Mouse (Mus musculus) heart, embryonic 16.5 days (tissue): Measurements from ENCODE around the gene Sh3d21. TPM values are rescaled to one million over a fixed set of nuclear protein-coding genes. Genes with fewer than 3 reads are reported as not detected.

Source experiments
- ATAC-seq: fragments of 200-750 bp; cut with Nextera tagmentation; replicated peaks from 2 replicates; pipeline ENCODE4 v1.8.0; 2017; ENCODE audit warnings: moderate number of reproducible peaks; ENCODE audit not compliant: insufficient read depth, low FRiP score; ENCODE audit errors: extremely low read depth
- H3K27ac ChIP-seq: fragments of 300-500 bp; sonication (generic); 2 replicates; pipeline ENCODE4 v1.5.1; 2014; ENCODE audit warnings: mild to moderate bottlenecking, low read length, control low read depth, moderate library complexity
- H3K27me3 ChIP-seq: fragments of 300-500 bp; sonication (generic); 2 replicates; pipeline ENCODE4 v1.6.1; 2014; ENCODE audit warnings: low read length, mixed read lengths; ENCODE audit not compliant: control insufficient read depth, insufficient read depth
- H3K36me3 ChIP-seq: fragments of 300-500 bp; sonication (generic); 2 replicates; pipeline ENCODE4 v1.6.1; 2014; ENCODE audit not compliant: control insufficient read depth, insufficient read depth
- H3K4me1 ChIP-seq: fragments of 300-500 bp; sonication (generic); 2 replicates; pipeline ENCODE4 v1.6.1; 2014; ENCODE audit warnings: low read length, mixed read lengths; ENCODE audit not compliant: control insufficient read depth, insufficient read depth
- H3K4me2 ChIP-seq: fragments of 300-500 bp; sonication (generic); 2 replicates; pipeline ENCODE4 v1.6.1; 2014; ENCODE audit warnings: low read depth, mild to moderate bottlenecking, control low read depth, low read length
- H3K4me3 ChIP-seq: fragments of 300-500 bp; sonication (generic); 2 replicates; pipeline ENCODE4 v1.5.1; 2014; ENCODE audit warnings: mild to moderate bottlenecking, control low read depth, low read length
- H3K9ac ChIP-seq: fragments of 300-500 bp; sonication (generic); 2 replicates; pipeline ENCODE4 v1.6.1; 2014; ENCODE audit warnings: low read length, control low read depth
- H3K9me3 ChIP-seq: fragments of 300-500 bp; sonication (generic); replicated peaks from 2 replicates; pipeline ENCODE4 v1.6.1; 2016; ENCODE audit warnings: low read length; ENCODE audit not compliant: control insufficient read depth
- WGBS: fragments of 180-500 bp; shearing (Covaris S2); extraction: QIAGEN DNeasy Blood & Tissue Kit; methylation state at CpG from one replicate; pipeline ENCODE4 v1.1.7; 2014; 5-methylcytosine and 5-hydroxymethylcytosine counted together
- polyA plus RNA-seq: library from polyadenylated mRNA; unstranded; fragments of >200 nt; fragmentation: Nextera tagmentation; extraction: Ambion mirVana; gene quantifications from 2 replicates; pipeline ENCODE4 v1.2.1, GENCODE M21; 2015

Sh3d21 gene
- polyA plus RNA-seq, 1 experiment from 2014 or later, result 2.7 TPM

DNA sequence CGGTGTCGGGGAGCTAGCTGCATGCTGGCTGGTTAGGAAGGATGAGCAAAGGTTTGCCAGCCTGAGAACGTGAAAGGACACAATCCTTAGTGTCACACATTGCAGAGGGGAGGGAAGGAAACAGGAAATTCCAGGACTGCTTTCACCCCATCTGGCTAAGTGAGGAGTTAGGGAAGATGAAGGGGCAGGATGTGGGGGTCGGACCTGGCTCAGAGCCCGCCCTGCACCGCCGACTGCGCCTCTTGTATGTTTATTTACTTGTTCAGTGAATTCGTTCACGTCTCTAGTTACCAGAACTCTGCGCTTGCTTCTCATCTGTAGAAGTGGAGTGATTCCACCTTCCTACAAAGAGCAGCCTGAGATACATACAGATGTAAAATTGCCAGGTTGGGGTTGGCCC, 32.8 kb downstream of the Sh3d21 start:
- peaks cover 27% of the 10 kb centered on the region for H3K36me3 ChIP-seq
- H3K27me3 ChIP-seq, result no peaks in the 10 kb centered on the region
- no peak overlapping the region for H3K9ac ChIP-seq
- H3K9me3 ChIP-seq, result no peaks in the 10 kb centered on the region
- peak; percentile 35; the same call in 1 of the 2 replicates for ATAC-seq
- 44% methylated on average over 11 of the region's 11 CpGs for WGBS
- H3K27ac ChIP-seq, result peak overlapping the region; percentile 67
- H3K4me3 ChIP-seq, result no peak overlapping the region
- 0 out of 2 replicates have a peak overlapping the region, but pooled peaks have one; percentile 5 for H3K4me2 ChIP-seq
- peaks cover 17% of the 10 kb centered on the region for H3K4me1 ChIP-seq

DNA sequence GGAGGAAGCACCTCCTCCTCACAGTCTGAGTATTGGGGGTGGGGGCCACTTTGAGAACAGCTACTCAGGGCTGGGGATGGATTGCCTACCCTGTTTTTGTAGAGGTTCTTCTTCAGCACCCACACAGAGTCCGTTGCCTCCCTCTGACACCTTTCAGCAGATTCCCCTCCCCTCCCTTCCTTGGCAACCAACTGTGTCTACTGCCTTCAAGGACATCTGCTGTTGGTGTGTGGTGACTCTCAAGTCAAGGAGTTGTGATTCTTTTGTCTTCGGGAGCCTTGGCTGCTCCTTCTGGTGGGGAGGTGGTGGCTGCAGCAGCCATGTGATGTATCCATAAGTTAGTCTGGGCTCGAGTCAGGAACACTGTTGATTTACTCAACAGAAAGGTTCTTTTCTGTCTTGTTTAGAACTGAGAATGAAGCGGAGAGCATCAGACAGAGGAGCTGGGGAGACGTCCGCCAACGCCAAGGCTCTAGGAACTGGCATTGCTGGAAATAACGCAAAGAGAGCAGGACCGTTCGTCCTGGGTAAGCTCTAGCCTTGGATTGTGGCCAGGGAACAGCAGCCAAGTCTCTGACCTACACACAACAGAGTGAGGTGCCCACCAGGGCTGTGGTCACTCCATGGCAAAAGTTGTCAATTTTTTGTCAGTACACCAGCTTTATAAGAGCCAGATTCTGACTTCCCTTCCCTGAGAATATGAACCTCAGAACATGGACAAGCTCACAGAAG, 39.8 kb downstream of the Sh3d21 start:
- no peak overlapping the region for H3K4me3 ChIP-seq
- H3K36me3 ChIP-seq, result peaks cover 36% of the 10 kb centered on the region
- H3K4me1 ChIP-seq, result peaks cover 7% of the 10 kb centered on the region
- H3K4me2 ChIP-seq, result no peak overlapping the region
- H3K9me3 ChIP-seq, result peaks cover 6% of the 10 kb centered on the region
- H3K27me3 ChIP-seq, result no peaks in the 10 kb centered on the region
- 52% methylated on average over 10 of the region's 10 CpGs for WGBS
- ATAC-seq, result no peak
- H3K9ac ChIP-seq, result no peak overlapping the region
- H3K27ac ChIP-seq, result no peak overlapping the region

DNA sequence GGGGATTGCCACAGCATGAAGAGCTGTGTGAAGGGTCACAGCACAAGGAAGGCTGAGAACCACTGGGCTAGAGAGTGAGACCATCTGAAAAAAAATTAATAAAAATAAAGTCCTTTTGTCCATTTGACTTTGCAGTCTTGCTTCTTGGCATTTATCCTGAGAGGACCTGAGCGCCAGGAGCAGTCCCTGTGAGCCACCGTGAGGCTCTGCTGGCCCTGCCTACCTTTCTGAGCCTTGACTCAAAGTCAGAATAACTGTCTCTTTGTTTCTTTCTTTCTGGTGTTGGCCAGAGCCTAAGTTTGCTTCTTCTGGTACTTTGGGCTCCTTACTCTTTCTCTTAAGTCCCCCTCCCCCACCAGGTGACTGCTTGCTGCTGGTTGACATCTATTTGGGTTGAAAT, 42.8 kb downstream of the Sh3d21 start:
- no peaks in the 10 kb centered on the region for H3K27me3 ChIP-seq
- H3K4me2 ChIP-seq, result no peak overlapping the region
- no peak for ATAC-seq
- H3K27ac ChIP-seq, result no peak overlapping the region
- H3K4me1 ChIP-seq, result peaks cover 13% of the 10 kb centered on the region
- H3K4me3 ChIP-seq, result no peak overlapping the region
- H3K9ac ChIP-seq, result no peak overlapping the region
- peaks cover 24% of the 10 kb centered on the region for H3K36me3 ChIP-seq
- H3K9me3 ChIP-seq, result peaks cover 6% of the 10 kb centered on the region
- 82% methylated on average over 2 of the region's 2 CpGs for WGBS

DNA sequence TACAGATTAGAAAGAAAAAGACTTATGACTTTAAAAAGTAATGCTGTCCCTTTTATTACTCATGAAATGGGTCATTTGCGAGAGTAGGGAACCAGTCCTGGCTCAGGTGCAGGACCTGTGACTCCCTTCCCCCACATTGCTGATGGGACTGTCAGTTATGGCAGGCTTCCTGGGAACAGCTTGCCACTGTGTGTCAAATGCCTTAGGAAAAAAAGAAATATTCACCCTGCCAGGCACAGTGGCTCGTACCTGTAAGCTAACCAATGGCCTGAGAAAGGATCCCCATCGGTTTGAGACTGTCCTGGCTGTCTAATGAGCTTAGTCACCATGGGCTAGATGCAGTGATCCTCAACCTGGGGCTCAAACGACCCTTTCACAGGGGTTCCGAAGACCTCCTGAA, 43.2 kb downstream of the Sh3d21 start:
- H3K36me3 ChIP-seq, result peaks cover 22% of the 10 kb centered on the region
- no peak overlapping the region for H3K9ac ChIP-seq
- H3K4me1 ChIP-seq, result peaks cover 15% of the 10 kb centered on the region
- ATAC-seq, result no peak
- peaks cover 6% of the 10 kb centered on the region for H3K9me3 ChIP-seq
- no peak overlapping the region for H3K4me3 ChIP-seq
- WGBS, result 89% methylated on average over 5 of the region's 5 CpGs
- H3K4me2 ChIP-seq, result no peak overlapping the region
- H3K27ac ChIP-seq, result no peak overlapping the region
- no peaks in the 10 kb centered on the region for H3K27me3 ChIP-seq

DNA sequence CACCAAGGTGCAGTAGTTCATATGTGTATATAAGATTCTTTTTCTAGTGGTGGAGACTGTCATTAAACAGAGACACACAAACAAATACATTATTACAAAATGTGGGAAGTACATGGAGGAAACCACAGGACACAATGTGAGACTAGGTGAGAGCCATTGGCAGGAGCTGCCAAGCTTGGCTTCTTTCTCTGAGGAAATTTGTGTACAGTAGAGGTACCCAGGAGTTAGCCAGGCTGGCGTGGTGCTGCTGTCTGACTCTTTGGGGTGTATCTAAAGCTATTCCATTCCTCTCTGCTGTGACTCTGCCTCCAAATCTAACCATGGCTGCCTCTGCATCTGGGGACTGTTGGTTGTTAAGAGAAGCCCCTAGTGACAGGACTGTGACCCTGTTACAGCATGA, 44.2 kb downstream of the Sh3d21 start:
- Histone ChIP-seq H3K9ac (no peak overlapping the region), H3K4me3 (no peak overlapping the region), H3K4me2 (no peak overlapping the region), H3K36me3 (peaks cover 15% of the 10 kb centered on the region), H3K4me1 (peaks cover 18% of the 10 kb centered on the region), H3K9me3 (peaks cover 6% of the 10 kb centered on the region), H3K27ac (no peak overlapping the region), H3K27me3 (no peaks in the 10 kb centered on the region)
- 76% methylated on average over 1 of the region's 1 CpGs for WGBS
- no peak for ATAC-seq

DNA sequence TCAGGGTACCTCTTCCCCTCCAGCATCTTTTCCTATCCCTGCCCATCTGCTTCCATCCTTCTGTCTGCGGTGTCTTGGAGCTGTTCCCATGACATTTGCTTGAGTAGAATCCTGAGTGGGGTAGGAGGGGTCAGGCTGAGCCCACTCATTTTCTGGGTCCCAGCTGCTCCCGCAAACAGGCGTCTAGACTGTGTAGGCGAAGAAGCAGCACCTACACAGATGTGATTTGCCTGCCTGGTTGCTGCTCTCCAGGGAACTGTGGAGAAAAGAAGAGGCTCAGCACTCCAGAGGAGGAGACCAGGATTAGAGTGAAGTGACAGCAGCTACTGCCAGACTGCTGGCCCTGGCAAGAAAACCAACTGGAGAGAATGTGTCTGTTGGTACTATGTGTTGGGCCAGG, 44.6 kb downstream of the Sh3d21 start:
- H3K4me2 ChIP-seq, result no peak overlapping the region
- H3K36me3 ChIP-seq, result peaks cover 12% of the 10 kb centered on the region
- WGBS, result 81% methylated on average over 4 of the region's 4 CpGs
- no peak overlapping the region for H3K9ac ChIP-seq
- peaks cover 6% of the 10 kb centered on the region for H3K9me3 ChIP-seq
- no peak overlapping the region for H3K4me3 ChIP-seq
- H3K27ac ChIP-seq, result no peak overlapping the region
- H3K4me1 ChIP-seq, result peaks cover 21% of the 10 kb centered on the region
- ATAC-seq, result no peak
- no peaks in the 10 kb centered on the region for H3K27me3 ChIP-seq

DNA sequence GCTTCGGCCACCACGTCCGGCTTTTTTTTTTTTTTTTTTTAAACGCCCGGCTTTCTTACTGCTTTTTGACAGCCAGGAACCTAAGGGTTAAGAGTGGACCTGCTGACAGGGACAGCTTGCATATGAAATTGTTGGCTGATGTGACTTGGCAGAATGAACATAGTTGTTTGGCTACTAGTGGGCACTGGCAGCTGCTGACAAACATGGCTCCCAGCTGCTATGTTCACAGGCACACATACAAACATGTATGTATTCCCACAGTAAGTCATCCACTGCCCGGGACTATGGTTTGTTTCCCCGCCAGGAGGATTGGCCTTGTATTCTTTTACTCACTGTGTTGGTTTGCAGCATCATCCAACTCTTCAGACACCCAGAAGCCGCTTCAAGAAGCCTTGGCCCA, 46.2 kb downstream of the Sh3d21 start:
- H3K27ac ChIP-seq, result no peak overlapping the region
- WGBS, result 86% methylated on average over 8 of the region's 8 CpGs
- H3K4me2 ChIP-seq, result no peak overlapping the region

DNA sequence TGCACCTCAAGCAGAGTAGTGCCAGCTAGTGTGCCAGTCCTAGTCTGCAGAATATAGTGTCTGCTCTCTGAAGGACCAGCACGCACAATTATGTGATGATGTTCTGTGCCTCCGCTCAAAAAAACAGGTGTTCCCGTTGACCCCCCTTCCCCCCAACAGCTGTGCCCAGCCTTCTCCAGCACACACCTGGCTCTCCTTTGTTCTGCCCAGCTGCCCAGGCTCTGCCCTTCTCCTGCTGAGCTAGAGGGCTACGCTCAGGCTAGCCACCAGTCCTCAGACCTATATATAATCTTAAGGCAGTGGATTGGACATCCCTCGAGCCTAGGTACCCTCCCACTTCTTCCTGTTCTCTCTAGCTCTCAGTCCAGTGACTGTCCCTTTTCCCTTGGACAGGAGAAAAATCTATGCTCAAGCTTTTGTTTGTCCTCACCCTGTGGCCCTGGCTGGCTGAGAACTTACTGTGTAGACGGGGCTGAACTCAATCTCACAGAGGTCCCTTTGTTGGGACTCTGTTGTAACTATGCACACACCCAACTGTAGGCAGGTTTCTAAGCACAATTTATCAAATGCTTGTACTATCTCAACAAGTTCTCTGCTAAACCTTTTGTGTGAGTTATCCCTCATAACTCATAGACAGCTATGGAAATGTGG, 47.3 kb downstream of the Sh3d21 start:
- peaks cover 5% of the 10 kb centered on the region; the same call in 1 of the 2 replicates for H3K36me3 ChIP-seq
- peaks cover 31% of the 10 kb centered on the region for H3K4me1 ChIP-seq
- no peak overlapping the region for H3K27ac ChIP-seq
- H3K27me3 ChIP-seq, result no peaks in the 10 kb centered on the region
- H3K4me3 ChIP-seq, result no peak overlapping the region
- no peak for ATAC-seq
- no peak overlapping the region for H3K9ac ChIP-seq
- H3K4me2 ChIP-seq, result no peak overlapping the region
- no peaks in the 10 kb centered on the region; the same call in 1 of the 2 replicates for H3K9me3 ChIP-seq
- WGBS, result 65% methylated on average over 6 of the region's 6 CpGs

More for the DNA sequence above, 46.2 kb downstream of the Sh3d21 start:
- Histone ChIP-seq H3K36me3 (peaks cover 12% of the 10 kb centered on the region), H3K9me3 (peaks cover 6% of the 10 kb centered on the region), H3K27me3 (no peaks in the 10 kb centered on the region), H3K9ac (no peak overlapping the region), H3K4me1 (peaks cover 22% of the 10 kb centered on the region), H3K4me3 (no peak overlapping the region)
- no peak for ATAC-seq

DNA sequence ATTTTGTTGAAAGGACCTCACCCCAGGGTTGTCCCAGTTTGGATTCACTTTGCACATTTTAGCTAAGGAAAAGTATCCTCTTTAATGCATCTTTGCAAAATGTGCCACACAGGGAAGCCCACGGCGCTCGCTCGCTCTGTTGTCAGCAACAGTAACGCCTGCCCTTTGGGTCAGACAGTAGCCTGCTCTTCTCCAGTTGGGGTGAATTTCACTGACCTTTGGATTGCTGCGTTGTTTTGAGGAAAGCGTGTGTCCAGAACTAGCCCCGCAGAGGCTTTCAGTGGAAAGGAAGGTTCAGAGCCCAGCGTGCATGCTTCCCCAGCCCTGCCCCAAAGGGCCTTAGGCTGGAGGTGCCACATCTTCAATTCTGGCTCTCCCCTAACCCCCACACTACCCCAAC, 47.9 kb downstream of the Sh3d21 start:
- Histone ChIP-seq H3K27ac (no peak overlapping the region), H3K4me2 (no peak overlapping the region), H3K9ac (no peak overlapping the region), H3K27me3 (no peaks in the 10 kb centered on the region), H3K4me3 (no peak overlapping the region), H3K4me1 (peaks cover 37% of the 10 kb centered on the region), H3K36me3 (0 out of 2 replicates have a peak, but pooled peaks cover 3% of the 10 kb centered on the region), H3K9me3 (no peaks in the 10 kb centered on the region)
- WGBS, result 87% methylated on average over 9 of the region's 9 CpGs
- ATAC-seq, result no peak
